Mouse (Mus musculus) forebrain, embryonic 12.5 days (tissue): ENCODE results near the gene Stat5b. TPM values are rescaled to one million over a fixed set of nuclear protein-coding genes. Genes with fewer than 3 reads are reported as not detected.

Source experiments
- ATAC-seq: fragments of 200-750 bp; cut with Nextera tagmentation; 2 replicates; pipeline ENCODE4 v1.8.0; 2017; ENCODE audit warnings: moderate TSS enrichment; ENCODE audit not compliant: low FRiP score
- H3K27ac ChIP-seq: fragments of 300-500 bp; sonication (generic); 2 replicates; pipeline ENCODE4 v1.5.1; 2016; ENCODE audit warnings: mild to moderate bottlenecking
- H3K27me3 ChIP-seq: fragments of 300-500 bp; sonication (generic); 2 replicates; pipeline ENCODE4 v1.6.1; 2016; ENCODE audit warnings: mild to moderate bottlenecking
- H3K36me3 ChIP-seq: fragments of 300-500 bp; sonication (generic); replicated peaks from 2 replicates; pipeline ENCODE4 v1.6.1; 2016; ENCODE audit warnings: mild to moderate bottlenecking
- H3K4me1 ChIP-seq: fragments of 300-500 bp; sonication (generic); 2 replicates; pipeline ENCODE4 v1.6.1; 2016
- H3K4me2 ChIP-seq: fragments of 300-500 bp; sonication (generic); 2 replicates; pipeline ENCODE4 v1.6.1; 2016; ENCODE audit warnings: mild to moderate bottlenecking, moderate library complexity
- H3K4me3 ChIP-seq: fragments of 300-500 bp; sonication (generic); replicated peaks from 2 replicates; pipeline ENCODE4 v1.5.1; 2016; ENCODE audit warnings: mild to moderate bottlenecking
- H3K9ac ChIP-seq: fragments of 300-500 bp; sonication (generic); 2 replicates; pipeline ENCODE4 v1.6.1; 2016; ENCODE audit warnings: mild to moderate bottlenecking
- H3K9me3 ChIP-seq: fragments of 300-500 bp; sonication (generic); 2 replicates; pipeline ENCODE4 v1.6.1; 2016
- WGBS: fragments of 180-500 bp; shearing (Covaris S2); methylation state at CpG from one replicate; pipeline ENCODE4 v1.1.7; 2016; 5-methylcytosine and 5-hydroxymethylcytosine counted together
- polyA plus RNA-seq: library from polyadenylated mRNA; unstranded; fragments of >200 nt; fragmentation: Nextera tagmentation; extraction: Ambion mirVana; gene quantifications from 2 replicates; pipeline ENCODE4 v1.2.1, GENCODE M21; 2016

The Stat5b gene
- polyA plus RNA-seq, 1 experiment from 2014 or later = 16.6 TPM

DNA sequence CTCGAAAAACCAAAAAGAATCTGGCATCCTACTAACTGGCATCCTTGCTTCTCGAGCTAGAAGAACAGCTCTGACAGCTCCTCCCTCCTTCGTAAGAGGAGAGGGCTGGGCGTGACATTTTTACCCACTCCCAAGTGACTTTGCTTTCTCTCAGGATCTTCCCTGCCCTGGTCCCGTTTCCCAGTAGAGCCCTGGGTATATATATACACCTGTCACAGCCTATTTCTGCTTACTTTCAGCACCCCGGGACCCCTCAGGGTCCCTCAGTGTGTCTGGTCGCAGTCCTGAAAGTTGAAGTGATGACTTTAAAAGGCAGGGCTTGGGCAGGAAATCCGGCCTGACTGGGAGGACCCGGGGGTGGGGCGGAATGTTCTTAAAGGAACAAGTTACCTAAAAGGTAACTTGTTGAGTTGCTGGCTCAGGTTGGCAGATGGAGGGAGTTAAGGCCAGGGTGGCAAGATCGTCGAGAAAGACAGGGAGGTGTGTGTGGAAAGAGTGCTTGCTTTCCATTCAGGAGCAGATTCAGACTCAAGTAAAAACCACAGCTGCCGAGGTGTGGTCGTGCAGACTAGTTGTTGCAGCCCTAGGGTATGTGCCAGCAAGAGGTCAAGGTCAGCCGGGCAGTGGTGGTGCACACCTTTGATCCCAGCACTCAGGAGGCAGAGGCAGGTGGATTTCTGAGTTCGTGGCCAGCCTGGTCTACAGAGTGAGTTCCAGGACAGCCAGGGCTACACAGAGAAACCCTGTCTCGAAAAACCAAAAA lies 79.7 kb downstream of the Stat5b start, which contains the start of gene Ghdc:
Gene Ghdc (minus strand): TSS at position 312 of the 763 bp plus-strand sequence.
- H3K36me3 ChIP-seq = no peaks in the 10 kb centered on the region
- peak within 1 kb of the TSS; percentile 47; the same call in 1 of the 2 replicates for H3K9ac ChIP-seq
- no peaks in the 10 kb centered on the region for H3K9me3 ChIP-seq
- H3K27me3 ChIP-seq = no peaks in the 10 kb centered on the region
- WGBS = 27% methylated on average over 17 of the region's 17 CpGs
- peak within 1 kb of the TSS; percentile 41 for H3K4me3 ChIP-seq
- H3K4me2 ChIP-seq = peak within 1 kb of the TSS; percentile 50
- peaks cover 6% of the 10 kb centered on the region; the same call in 1 of the 2 replicates for H3K4me1 ChIP-seq
- H3K27ac ChIP-seq = no peak within 1 kb of the TSS
- no peak for ATAC-seq

DNA sequence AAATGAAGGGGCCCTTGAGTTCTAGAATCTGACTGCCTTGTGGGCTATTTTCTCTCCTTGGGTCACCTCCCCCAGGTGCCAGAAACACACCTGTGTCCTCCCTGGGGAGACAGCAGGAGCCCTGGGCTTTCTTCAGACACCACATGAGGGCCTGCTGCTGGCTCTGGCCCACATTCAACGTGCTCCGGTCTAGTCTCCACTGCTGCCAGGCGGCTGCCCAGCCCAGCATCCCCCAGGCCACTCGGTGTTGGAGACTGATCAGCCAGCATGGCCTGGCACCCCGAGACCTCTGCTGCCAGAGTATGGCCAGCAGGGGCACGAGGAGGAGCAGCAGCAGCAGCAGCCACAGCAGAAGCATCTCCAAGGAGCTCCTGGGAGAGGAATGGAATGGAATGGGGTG lies 80.5 kb downstream of the Stat5b start:
- Histone ChIP-seq H3K36me3 (no peaks in the 10 kb centered on the region), H3K4me3 (peak overlapping the region; percentile 41; the same call in 1 of the 2 replicates), H3K4me2 (peak overlapping the region; percentile 50), H3K4me1 (peaks cover 6% of the 10 kb centered on the region; the same call in 1 of the 2 replicates), H3K9me3 (no peaks in the 10 kb centered on the region), H3K27ac (no peak overlapping the region), H3K9ac (no peak overlapping the region), H3K27me3 (no peaks in the 10 kb centered on the region)
- ATAC-seq = no peak
- 69% methylated on average over 6 of the region's 6 CpGs for WGBS

GRCm38 (mm10) chr11:100767871-100768270 lies 82.7 kb downstream of the Stat5b start:
- WGBS = 90% methylated on average over 5 of the region's 5 CpGs
- peaks cover 6% of the 10 kb centered on the region; the same call in 1 of the 2 replicates for H3K4me1 ChIP-seq
- no peak for ATAC-seq

GRCm38 (mm10) chr11:100766726-100767125 lies 83.8 kb downstream of the Stat5b start:
- Histone ChIP-seq H3K4me1 (peaks cover 11% of the 10 kb centered on the region; the same call in 1 of the 2 replicates), H3K9ac (no peak overlapping the region), H3K4me3 (no peak overlapping the region), H3K4me2 (no peak overlapping the region), H3K9me3 (no peaks in the 10 kb centered on the region), H3K27ac (no peak overlapping the region), H3K27me3 (peaks cover 16% of the 10 kb centered on the region), H3K36me3 (no peaks in the 10 kb centered on the region)
- ATAC-seq = no peak
- WGBS = 86% methylated on average over 9 of the region's 9 CpGs

More at GRCm38 (mm10) chr11:100767871-100768270, 82.7 kb downstream of the Stat5b start:
- H3K9ac ChIP-seq = no peak overlapping the region
- no peaks in the 10 kb centered on the region for H3K36me3 ChIP-seq
- H3K9me3 ChIP-seq = no peaks in the 10 kb centered on the region
- H3K27me3 ChIP-seq = peaks cover 5% of the 10 kb centered on the region
- no peak overlapping the region for H3K4me3 ChIP-seq
- no peak overlapping the region for H3K27ac ChIP-seq
- no peak overlapping the region for H3K4me2 ChIP-seq

GRCm38 (mm10) chr11:100762831-100763230 lies 87.7 kb downstream of the Stat5b start, which contains the start of gene Hcrt:
Hcrt (minus strand) TSS chr11:100762931.
- Histone ChIP-seq H3K9me3 (no peaks in the 10 kb centered on the region), H3K4me2 (peak within 1 kb of the TSS; percentile 75), H3K4me3 (peak within 1 kb of the TSS; percentile 43), H3K27ac (no peak within 1 kb of the TSS), H3K4me1 (peaks cover 27% of the 10 kb centered on the region), H3K9ac (peak within 1 kb of the TSS; percentile 52), H3K36me3 (no peaks in the 10 kb centered on the region), H3K27me3 (peaks cover 42% of the 10 kb centered on the region)
- WGBS = 88% methylated on average over 7 of the region's 7 CpGs
- no peak for ATAC-seq

DNA sequence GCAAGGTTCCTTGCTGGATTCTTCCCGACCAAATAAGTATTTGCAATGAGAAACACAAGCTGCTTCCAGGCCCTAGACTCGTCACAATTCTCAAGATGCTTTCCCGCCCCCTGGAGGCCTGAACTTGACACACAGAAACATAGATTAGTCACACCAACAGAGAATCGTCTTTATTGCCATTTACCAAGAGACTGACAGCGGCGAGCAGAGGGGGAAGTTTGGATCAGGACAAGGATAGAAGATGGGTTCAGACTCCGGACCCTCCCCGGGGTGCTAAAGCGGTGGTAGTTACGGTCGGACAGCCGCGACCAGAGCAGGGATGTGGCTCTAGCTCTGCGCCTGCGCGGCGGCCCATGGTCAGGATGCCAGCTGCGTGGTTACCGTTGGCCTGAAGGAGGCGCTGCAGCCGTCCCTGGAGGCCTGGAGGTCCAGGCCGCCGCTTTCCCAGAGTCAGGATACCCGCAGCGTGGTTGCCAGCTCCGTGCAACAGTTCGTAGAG lies 88.9 kb downstream of the Stat5b start:
- ATAC-seq = peak; percentile 54; the same call in 1 of the 2 replicates
- H3K36me3 ChIP-seq = no peaks in the 10 kb centered on the region
- H3K27ac ChIP-seq = no peak overlapping the region
- peaks cover 48% of the 10 kb centered on the region for H3K27me3 ChIP-seq
- H3K9me3 ChIP-seq = no peaks in the 10 kb centered on the region
- peak overlapping the region; percentile 75 for H3K4me2 ChIP-seq
- peak overlapping the region; percentile 52 for H3K9ac ChIP-seq
- peaks cover 27% of the 10 kb centered on the region for H3K4me1 ChIP-seq
- under 1% methylated on average over 27 of the region's 27 CpGs for WGBS
- peak overlapping the region; percentile 43 for H3K4me3 ChIP-seq

DNA sequence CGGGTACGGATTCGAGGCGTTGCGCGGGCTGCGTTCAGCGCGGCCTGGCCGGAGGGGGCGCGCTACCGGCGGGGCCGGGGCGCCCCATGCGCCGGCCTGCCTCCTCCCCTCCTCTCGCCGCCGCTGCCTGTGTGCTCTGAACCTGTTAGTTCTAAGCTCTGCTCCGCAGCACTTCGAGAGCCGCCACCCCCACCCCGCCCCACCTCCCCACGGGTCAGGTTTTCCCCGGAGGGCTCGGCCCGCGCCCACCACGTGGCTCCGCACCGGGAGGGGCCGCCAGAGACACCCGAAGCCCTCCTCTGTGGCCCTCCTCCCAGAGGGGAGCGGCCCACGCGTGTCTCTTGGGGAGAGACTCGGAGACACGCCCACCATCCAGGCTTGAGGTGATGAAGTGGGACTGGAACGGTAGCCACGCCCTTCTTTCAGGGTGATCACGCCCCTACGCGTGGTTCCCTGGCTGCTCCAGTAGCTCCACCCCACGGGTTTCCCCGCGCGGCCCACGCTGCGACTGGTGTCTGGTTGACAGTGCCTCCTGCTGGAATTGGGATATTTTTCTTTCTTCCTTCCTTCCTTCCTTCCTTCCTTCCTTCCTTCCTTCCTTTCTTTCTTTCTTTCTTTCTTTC lies 90.8 kb downstream of the Stat5b start, which contains the start of gene Kcnh4:
Gene Kcnh4 (minus strand): TSS at position 332 of the 623 bp plus-strand sequence.
- H3K4me2 ChIP-seq = peak within 1 kb of the TSS; percentile 78
- peaks cover 27% of the 10 kb centered on the region for H3K4me1 ChIP-seq
- H3K36me3 ChIP-seq = no peaks in the 10 kb centered on the region
- peak within 1 kb of the TSS; percentile 63 for H3K9ac ChIP-seq
- peak; percentile 55 for ATAC-seq
- H3K27ac ChIP-seq = peak within 1 kb of the TSS; percentile 56
- H3K4me3 ChIP-seq = peak within 1 kb of the TSS; percentile 50
- H3K27me3 ChIP-seq = peaks cover 48% of the 10 kb centered on the region
- H3K9me3 ChIP-seq = no peaks in the 10 kb centered on the region
- WGBS = under 1% methylated on average over 50 of the region's 51 CpGs

DNA sequence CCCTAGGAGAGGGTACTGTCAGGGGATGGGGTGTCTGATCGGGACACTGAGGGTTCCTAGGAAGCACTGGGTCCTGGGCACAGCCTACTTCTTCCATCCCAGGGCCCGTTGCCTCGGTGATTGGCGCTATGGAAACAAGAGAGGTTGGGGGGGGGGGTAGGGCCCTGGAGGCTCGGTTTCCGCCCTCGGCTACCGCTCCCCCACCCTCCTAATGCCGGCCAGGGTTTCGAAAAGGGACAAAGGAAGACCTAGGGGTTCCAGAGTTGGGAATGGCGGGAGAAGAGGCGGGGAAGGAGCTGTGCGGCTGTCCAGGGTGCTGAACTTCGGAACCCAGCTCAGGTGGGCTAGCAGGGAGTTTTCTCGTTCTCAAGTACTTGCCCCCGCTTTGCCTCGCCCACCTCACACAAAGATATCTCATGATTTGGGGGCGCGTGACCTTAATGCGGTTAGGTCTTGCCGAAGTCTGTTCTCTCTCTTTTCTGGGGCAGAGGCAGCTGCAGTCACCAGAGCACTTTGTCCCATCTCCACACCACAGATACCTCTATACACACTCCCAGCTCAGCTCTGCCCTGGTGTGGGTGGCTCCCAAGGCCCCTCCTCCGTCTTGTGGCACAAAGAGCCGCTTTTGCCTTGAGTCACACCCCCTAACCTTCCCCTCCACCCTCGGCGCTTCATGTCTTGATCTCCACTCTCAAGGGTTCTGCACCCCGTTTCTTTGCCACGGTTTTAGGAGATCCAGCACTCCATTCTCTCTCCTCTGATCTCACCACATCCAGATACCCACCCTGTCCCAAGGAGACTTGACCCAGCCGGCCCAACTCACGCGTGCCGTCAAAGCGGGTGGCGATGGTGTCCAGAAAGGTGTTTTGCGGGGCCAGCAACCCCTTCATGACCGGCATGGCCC lies 91.6 kb downstream of the Stat5b start:
- under 1% methylated on average over 35 of the region's 35 CpGs for WGBS
- peaks cover 48% of the 10 kb centered on the region for H3K27me3 ChIP-seq

GRCm38 (mm10) chr11:100757566-100757965 lies 93.0 kb downstream of the Stat5b start:
- Histone ChIP-seq H3K4me2 (no peak overlapping the region), H3K36me3 (no peaks in the 10 kb centered on the region), H3K9me3 (no peaks in the 10 kb centered on the region), H3K4me3 (no peak overlapping the region), H3K4me1 (peaks cover 27% of the 10 kb centered on the region), H3K9ac (no peak overlapping the region), H3K27ac (no peak overlapping the region), H3K27me3 (peaks cover 40% of the 10 kb centered on the region)
- ATAC-seq = no peak
- 91% methylated on average over 12 of the region's 12 CpGs for WGBS

More for the DNA sequence above, 91.6 kb downstream of the Stat5b start:
- peak overlapping the region; percentile 50 for H3K4me3 ChIP-seq
- H3K4me1 ChIP-seq = peaks cover 27% of the 10 kb centered on the region
- peak overlapping the region; percentile 78 for H3K4me2 ChIP-seq
- H3K27ac ChIP-seq = peak overlapping the region; percentile 56
- peak overlapping the region; percentile 63 for H3K9ac ChIP-seq
- no peaks in the 10 kb centered on the region for H3K36me3 ChIP-seq
- no peaks in the 10 kb centered on the region for H3K9me3 ChIP-seq
- ATAC-seq = peak; percentile 64

GRCm38 (mm10) chr11:100756476-100756875 lies 94.0 kb downstream of the Stat5b start:
- Histone ChIP-seq H3K9me3 (no peaks in the 10 kb centered on the region), H3K36me3 (no peaks in the 10 kb centered on the region), H3K9ac (no peak overlapping the region), H3K27me3 (peaks cover 31% of the 10 kb centered on the region), H3K4me1 (peaks cover 21% of the 10 kb centered on the region), H3K4me2 (no peak overlapping the region), H3K27ac (no peak overlapping the region), H3K4me3 (no peak overlapping the region)
- no peak for ATAC-seq
- WGBS = 70% methylated on average over 6 of the region's 6 CpGs

DNA sequence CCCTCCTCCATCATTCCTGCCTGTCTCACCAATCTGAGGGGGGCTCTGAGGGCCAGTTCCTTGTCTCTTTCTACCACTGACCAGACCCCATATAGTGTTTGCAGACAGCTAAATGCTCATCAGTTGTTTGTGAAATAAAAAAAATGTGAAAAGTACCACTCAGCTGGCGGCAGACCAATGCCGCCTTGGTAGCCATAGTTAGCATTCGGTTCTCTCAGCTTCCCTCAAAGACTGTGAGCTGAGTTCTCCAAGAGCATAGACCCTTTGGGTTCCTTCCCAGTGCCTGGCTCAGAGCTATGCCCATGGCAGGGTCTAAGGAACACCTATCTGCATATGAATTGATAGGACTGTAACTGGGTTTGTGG lies 95.8 kb downstream of the Stat5b start:
- peaks cover 17% of the 10 kb centered on the region for H3K27me3 ChIP-seq
- no peak overlapping the region for H3K9ac ChIP-seq
- no peak overlapping the region for H3K27ac ChIP-seq
- no peaks in the 10 kb centered on the region for H3K36me3 ChIP-seq
- WGBS = 98% methylated on average over 3 of the region's 3 CpGs
- no peak overlapping the region for H3K4me3 ChIP-seq
- no peak overlapping the region for H3K4me2 ChIP-seq
- peaks cover 12% of the 10 kb centered on the region for H3K4me1 ChIP-seq
- no peaks in the 10 kb centered on the region for H3K9me3 ChIP-seq
- ATAC-seq = no peak
